Mouse (Mus musculus) testis, postnatal 10 days (tissue): ENCODE data around the gene Tmbim7.
"Not testable (repeated sequence)": the region's sequence is repeated elsewhere in the genome, so short reads cannot be mapped to it uniquely, and the experiment has no call there.

Source experiments
- DNase-seq: peaks from one replicate; pipeline ENCODE4 v3.0.0; 2021; ENCODE audit warnings: low spot score

Tmbim7 gene

DNA sequence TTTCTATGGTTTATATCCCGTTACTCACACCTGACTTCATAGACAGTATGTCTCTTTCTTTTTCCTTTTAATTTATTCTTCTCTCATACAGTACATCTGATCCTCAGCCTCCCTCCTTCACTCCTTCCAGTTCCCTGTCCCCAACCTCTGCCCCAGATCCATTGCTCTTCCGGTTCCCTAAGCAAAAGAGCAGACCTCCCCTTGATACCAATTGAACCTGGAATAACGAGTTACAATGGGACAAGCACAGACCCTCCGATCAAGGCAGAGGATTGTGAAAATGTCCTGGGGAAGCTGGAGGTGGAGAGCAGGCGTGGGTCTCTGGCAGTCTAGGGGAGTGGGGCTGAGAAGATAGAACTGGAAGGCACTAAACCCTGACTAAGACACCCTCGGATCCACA is at the start of gene Tmbim7:
Tmbim7 (plus strand) TSS at position 301 of the 400 bp plus-strand sequence.
- DNase-seq: no peak

DNA sequence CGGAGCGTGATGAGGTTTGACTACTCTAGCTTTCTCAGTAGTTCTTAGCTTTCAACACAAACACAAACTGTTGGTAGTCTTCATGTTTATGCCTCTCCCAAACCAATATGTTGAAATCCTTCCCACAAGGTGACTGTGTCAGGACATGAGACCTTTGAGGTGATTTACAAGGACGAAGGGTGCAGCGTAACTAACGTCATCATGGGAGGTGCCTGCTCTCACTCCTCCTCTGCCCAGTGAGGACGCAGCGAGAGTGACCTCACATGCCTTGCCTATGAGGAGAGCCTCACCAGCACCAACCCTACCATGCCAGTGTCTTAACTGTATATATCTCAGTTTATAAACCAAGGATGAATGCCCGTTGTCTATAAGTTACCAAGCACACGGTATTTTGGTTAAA is 43.9 kb upstream of the Tmbim7 start:
- no peak for DNase-seq

DNA sequence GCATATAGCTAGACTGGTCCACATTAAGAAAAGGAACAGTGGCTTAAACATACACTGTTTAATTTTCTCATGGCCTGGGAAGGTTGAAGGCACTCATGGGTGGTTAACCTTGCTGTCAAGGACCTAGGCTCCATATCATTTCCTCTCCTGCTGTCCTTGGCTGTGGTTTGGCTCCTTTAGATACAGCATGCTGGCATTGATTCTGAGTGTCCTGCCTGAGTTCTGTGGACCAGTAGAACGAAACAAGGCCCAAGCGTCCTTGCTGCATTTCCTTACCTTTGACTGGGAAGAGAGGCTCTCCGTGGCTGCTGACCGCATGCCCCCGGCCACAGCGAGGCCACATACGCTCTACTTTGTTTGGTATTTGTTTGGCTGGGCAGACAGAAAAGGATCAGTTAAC is 41.7 kb upstream of the Tmbim7 start:
- DNase-seq: no peak

DNA sequence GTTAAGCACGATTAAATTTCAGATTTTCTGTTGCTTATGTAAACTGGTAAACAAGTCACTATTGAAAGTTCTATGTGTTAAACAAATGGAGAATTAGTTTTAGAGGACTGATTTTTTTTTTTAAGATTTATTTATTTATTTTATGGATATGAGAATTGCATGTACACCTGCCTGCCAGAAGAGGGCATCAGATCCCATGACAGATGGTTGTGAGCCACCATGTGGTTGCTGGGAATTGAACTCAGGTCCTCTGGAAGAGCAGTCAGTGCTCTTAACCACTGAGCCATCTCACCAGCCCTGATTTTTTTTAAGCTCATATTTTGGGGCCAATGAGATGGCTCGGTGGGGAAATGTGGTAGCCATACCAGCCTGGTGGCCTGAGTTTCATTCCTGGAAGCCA is 39.1 kb upstream of the Tmbim7 start:
- not testable (repeated sequence) for DNase-seq

DNA sequence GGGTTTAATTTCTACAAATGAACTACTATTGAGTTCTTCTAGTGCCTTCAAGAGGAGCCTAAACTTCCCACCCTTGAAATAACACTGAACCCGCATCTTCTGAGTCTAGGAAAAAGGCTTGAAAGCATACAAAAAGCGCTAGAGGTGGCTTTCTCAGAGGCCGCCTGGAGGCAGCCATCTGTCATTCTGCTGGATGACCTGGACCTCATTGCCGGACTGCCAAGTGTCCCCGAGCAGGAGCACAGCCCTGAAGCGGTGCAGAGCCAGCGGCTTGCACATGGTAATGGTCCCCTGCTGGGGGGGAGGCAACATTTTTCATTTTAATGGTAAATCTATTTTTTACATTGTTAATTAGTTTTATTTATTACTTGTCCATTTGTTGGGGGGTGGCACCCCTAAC is 30.5 kb upstream of the Tmbim7 start:
- no peak for DNase-seq

DNA sequence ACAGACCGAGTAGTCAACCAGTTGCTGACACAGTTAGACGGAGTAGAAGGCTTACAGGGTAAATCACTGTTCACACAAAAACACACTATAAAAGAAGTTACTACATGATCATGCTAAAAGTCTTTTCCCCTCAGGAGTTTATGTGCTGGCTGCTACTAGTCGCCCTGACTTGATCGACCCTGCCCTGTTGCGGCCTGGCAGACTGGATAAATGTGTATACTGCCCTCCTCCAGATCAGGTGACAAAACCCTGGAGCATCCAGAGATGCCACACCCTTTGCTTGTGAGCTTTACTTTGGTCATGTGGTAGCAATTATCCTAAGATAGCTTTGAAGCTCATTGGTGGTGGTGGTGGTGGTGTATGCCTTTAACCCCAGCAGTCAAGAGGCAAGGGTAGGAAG is 20.9 kb upstream of the Tmbim7 start:
- no peak for DNase-seq

DNA sequence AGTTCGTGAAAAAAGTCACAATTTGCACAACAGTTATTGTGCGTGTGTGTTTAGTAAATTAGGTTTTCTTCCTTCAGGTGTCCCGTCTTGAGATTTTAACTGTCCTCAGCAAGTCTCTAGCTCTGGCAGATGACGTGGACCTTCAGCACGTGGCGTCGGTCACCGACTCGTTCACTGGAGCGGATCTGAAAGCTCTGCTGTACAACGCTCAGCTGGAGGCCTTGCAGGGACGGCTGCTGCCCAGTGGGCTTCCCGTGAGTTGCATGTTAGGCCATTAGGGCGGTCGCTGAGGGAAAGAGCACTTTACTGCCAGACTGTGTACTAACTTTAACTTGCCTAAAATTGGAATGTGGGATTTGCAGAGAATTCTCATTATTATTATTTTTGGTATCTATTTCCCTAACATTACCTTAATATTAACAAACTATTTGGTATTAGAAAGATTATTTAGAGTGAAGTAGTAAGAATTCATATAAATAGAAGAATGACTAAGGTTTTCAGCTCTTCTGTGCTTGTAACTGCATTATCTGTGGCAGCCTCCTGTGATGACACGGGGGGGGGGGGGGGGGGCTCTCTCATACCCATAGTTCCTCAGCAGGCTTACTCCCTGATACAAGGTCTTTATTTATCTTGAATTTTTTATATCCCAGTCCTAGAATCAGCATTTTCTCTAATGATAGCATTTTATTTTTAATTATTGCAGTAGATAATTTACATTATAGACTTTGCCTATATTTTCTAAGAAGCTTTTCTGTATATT is 19.3 kb upstream of the Tmbim7 start:
- DNase-seq: no peak

DNA sequence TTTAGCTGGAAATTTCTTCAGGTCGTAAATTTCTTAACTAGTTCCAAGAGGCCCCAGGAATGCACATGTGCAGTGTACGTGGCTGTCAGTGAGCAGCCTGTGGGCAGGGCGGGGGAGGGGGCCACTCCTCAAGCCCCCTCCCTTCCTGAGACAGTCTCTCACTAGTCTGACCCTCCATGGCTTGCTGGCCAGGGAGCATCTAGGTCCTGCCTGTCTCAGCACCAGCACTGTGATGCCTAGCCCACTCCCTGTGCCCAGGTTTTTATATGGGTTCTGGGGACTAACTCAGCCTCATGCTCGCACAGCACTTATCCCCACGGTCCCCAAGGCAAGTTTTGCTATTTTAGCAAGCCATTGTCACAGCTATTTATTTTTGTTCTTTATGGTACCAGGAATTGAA is 18.7 kb upstream of the Tmbim7 start:
- DNase-seq: no peak

DNA sequence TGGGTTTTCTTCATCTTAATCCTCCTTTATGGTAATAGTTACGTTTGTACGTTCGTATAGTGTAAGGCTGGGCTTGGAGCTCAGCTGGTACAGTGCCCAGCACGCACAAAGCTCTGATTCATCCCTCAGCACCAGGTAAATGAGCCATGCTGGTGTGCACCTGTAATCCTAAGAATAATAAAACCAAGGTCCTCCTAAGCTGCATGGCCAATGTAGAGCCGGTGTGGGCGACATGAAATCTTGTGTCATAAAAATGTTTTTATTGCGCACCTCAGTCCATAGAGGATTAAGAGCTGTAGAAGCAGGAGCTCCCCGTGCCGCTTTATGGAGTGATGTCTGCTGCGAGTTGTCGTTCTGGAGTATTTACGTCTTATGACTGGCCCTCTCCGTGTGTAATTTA is 17.7 kb upstream of the Tmbim7 start:
- DNase-seq: no peak

DNA sequence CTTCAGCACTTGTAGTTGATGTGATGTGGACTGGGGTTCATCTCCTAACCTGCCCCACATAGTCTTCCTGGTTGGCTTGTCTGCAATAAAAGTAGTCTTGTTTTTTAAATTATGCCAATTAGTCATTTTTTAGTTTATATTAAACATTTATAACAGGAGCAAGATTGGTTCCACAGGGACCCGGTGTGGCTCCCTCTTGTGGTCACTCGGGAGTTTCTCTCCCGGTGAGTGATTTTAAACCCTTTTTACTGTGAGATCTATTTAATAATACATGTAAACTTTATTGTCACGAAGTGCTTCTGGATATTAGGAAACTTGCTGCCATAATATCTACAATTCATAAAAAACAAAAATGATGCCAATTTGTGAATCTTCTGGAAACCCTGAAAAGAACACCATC is 17.0 kb upstream of the Tmbim7 start:
- no peak for DNase-seq

DNA sequence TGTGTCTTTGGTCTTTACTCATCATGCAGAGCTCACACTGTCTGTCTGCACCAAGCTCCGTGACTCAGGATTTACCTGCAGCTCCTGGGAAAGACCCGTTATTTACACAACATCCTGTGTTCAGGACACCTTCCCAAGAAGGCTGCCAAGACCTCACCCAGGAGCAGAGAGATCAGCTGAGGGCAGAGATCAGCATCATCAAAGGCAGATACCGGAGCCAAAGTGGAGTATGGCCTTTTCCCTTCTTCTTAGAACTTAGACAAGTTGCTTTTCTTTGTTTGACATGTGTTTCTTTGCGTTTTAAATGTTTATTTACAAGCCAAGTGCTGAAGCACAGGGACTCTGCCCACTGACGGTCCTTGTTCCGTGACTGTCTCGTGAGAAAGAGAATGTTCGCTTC is 15.7 kb upstream of the Tmbim7 start:
- DNase-seq: no peak

DNA sequence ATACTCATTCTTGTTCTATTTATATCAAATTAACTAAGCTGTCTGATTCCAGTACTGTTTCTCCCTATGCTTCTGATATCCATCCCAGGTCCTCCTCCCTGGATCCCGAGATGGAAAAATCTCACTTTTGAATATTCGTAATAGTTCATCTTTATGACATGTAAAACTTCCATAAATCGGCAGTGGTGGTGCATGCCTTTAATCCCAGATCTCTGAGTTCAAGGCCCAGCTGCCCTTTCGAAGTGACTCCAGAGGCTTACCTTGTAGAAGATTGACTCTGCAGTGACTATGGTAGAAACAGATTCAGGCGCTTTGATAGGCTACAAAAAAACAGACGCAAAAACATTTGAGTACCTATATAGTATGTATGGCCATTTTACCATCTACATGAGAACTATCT is 6.4 kb upstream of the Tmbim7 start:
- no peak for DNase-seq

DNA sequence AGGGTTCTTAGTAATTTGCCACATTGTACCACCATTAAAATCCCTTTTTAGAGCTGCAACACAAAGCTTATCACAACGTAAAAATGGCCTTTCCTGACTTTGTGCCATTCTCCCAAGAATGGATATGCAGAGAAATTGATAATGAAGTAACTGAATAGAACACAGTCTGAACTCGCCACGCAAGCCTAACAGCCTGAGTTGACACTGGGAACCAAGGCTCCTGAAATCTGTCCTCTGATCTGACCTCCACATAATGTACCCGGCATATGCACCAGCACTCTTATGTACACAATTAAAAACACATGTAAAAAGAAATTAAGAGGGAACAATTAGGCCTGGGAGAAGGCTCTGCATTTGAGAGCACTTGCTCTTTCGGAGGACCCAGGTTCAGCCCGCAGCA is 5.7 kb upstream of the Tmbim7 start:
- no peak for DNase-seq

DNA sequence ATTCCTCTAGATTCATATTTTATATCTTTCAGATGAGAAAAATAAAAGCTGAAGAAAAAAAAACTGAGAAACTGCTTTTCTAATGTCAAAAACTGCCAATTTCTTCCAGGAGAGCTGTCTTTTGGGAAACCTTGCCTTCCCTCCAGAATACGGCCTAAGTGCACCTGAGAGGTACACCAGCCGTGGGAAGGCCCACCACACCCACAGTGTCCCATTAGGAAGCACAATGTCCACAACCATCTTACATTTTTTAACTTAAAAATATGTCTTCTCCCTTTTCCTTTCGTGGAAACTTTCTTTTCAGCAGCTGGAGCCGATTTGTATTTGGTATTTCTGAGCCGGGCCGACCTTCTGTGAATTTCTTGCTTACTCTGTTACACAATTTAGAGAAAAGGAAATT is 4.4 kb upstream of the Tmbim7 start:
- DNase-seq: no peak

DNA sequence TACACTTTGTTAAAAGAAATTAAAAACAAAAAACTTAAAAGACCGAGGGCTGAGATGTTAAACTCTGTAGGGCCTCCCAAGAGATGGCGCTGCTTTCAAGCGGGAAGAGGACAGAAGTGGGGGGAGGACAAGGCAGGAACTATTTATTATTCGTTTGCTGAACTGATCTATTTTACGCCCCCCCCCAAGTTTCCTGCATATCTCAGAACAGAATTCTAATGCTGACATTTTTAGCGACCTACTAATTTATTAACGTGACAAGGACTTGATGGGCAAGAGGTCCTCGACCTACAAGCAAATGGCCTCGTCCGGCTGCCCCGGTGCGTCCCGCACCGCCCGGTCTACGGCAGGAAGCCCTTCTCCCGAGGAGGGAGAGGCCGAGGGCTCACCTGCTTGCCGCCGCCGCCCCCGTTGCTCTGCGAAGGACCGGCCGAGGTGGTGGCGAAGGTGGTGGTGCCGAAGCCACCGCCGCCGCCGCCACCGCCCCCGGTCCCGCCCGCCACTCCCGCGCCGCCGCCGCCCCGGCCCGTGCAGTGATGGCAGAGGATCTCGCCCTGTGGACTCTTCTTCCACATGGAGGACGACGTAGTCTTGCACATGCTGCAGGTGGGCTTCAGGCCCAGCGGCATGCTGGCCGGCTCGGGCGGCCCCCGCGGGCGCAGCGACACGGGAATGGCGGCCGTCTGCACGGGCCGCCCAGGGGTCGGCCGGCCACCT is 3.8 kb upstream of the Tmbim7 start:
- DNase-seq: peak; percentile 64

DNA sequence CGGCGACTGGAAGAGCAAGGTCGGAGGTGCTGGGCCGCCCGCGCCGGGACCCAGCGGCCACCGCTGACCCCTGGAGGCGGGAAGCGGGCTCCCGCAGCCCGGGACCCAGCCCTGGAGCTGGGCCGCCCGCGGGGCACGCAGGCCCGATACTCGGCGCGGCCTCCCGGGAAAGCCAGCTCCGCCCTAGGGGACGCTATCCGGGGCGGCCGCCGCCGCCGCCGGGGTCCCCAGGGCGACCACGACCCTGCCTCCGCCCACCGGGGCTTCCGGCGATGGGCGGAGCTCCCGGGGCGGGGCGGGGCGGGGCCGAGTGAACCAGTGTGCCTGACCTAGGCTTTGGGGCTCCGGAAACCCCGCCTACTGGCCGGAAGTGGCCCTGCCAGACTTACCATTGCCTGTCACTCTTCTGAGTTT is 3.3 kb upstream of the Tmbim7 start:
- DNase-seq: peak; percentile 91

DNA sequence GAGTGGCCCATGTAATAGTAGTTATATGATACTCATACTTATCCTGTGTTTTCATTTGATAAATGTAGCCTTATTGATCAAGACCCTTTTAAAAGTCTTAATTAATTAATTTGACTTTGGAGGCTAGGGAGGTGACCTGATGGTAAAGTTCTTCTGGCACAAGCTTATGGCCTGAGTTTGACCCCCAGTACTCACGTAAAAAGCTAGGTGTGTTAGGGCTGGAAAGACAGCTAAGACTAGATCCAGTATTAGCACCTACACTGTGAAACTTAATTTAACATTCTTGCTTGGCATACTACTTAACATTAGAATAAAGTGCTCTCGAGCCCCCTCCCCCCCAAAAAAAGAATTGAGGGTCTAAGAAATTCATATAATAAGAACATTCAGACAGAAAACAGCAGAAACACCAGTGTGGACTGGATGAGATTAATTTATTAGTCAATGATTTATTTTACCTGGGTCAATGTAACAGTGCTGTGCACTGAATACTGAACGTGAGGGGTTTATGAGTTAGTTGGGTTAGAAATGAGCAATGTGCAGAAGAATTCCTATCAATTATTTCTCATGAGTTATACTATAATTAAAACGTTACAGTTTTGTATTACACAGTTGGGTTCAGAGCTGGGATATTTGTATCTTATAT is 2.7 kb upstream of the Tmbim7 start:
- no peak for DNase-seq

DNA sequence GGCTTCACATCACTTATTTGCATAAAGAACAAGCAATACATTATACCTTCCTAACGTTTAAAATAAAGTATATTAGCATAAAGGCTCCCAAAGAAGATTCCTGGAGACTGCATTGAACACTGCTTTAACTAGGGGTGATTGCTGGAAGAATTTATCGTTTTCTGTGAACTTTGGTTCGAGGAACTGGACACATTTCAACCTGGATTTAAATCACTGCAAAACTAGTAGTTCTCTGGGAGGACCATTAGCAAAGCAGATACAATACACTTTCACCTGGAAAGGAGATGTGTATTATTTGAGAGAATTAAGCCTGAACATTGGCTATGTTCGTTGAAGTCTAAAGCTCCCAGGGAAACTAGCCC is 2.2 kb upstream of the Tmbim7 start:
- no peak for DNase-seq

DNA sequence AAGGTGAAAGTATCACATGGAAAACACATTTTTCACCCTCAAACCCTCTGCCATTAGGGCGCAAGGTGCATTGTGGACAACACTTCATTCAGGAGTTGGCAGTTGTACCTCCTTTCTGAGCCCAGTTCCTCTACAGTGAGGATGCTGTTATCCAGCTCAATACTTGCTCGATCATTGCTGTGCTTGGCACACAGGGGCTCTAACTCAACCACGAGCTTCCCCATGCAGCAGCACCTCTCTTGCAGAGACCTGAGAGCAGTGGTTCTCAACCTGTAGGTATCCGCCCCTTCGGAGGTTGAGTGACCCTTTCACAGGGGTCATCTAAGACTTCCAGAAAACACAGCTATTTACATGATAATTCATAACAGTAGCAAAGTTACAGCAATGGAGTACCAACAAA is 640 bp downstream of the Tmbim7 start:
- no peak for DNase-seq

DNA sequence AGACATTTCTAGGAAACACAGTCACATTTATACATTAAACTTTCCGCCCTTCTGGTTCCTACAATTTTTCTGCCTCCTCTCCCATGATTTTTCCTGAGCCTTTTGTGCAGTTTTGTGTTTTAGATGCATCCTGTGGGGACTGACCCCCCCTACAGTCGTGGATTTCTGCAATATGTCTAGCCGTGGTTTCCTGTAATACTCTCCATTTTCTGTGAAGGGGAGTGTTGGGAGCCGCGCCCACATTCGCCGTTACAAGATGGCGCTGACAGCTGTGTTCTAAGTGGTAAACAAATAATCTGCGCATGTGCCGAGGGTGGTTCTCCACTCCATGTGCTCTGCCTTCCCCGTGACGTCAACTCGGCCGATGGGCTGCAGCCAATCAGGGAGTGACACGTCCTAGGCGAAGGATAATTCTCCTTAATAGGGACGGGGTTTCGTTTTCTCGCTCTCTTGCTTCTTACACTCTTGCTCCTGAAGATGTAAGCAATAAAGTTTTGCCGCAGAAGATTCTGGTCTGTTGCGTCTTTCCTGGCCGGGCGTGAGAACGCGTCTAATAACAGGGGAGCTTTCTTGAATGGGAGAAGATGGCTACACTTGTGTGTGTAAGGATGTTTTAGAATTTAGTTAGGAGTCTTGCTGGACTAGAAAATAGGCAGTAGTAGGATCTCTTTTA is 2.1 kb downstream of the Tmbim7 start:
- DNase-seq: not testable (repeated sequence)

DNA sequence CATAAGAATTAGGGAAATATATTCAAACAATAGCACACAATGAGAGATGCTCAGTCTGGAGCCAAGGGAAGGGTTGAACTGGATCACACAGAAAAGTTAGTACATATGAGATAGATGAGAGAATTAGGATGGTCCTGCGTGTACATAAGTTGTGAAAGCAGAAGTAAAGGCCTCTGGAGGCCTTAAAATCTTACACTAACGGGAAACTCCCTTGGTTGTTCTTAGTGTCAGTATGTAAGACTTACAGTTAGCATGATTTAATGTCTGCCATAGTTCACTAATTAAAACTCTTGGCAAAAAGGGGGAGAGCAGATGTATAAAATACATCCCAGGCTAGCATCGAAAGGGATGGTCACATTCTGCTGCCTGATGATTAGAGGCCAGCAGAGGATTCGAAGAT is 2.8 kb downstream of the Tmbim7 start:
- no peak for DNase-seq

DNA sequence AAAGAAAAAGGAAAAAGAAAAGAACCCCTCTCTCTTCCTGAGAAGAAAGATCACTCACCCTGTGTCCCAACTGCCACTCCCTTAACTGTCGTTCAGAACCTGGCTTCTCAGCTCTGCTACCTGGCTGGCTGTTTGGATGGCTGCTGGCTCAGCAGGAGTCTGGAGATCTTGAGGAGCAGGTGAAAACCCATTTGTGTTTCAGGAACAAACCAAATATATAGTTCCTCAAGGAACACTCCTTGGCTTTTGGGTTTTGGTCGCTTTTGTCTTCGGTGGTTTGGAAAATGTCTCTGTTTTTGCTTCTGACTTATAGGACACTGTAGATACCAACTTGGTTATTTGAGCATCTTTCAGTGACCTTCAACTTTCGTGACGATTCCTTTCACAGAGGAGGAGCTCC is 6.1 kb downstream of the Tmbim7 start, which contains the start of gene Gatad1:
Gatad1 (minus strand) TSS at position 101 of the 400 bp plus-strand sequence.
- no peak for DNase-seq

DNA sequence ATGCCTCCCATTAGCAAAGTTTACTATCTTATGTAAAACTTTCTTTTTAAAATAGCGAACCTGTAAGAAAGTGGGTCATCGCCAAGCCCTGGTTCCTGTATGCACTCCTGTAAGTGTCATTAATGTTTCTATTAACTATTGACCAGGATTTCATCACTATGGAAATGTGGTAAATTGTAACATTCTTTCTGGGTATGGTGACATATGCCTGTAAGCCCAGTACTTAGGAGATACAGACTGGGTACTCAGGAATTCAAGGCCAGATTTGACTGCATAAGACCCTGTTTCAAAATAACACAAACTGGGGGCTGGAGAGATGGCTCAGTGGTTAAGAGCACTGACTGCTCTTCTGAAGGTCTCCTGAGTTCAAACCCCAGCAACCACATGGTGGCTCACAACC is 14.2 kb downstream of the Tmbim7 start:
- no peak for DNase-seq
